Mouse (Mus musculus) lung, adult 2 months (tissue): ENCODE measurements around the gene Cda.

Experiments
- CTCF ChIP-seq: fragments of 200-500 bp; IDR thresholded peaks from 2 replicates; pipeline ENCODE4 v1.5.1; 2011; ENCODE audit warnings: mild to moderate bottlenecking, low read length, control low read depth; ENCODE audit not compliant: insufficient read depth
- POLR2A ChIP-seq: fragments of 200-500 bp; IDR thresholded peaks from 2 replicates; pipeline ENCODE4 v1.6.1; 2011; ENCODE audit warnings: low read depth, mild to moderate bottlenecking, control low read depth, low read length, borderline replicate concordance; ENCODE audit errors: extremely low read depth

- TF ChIP-seq CTCF (no peak), POLR2A (no peak)
Measured at GRCm38 (mm10) chr4:138352692-138353091, 15.1 kb downstream of the Cda start.
